Mouse (Mus musculus) layer of hippocampus, postnatal 14 days (tissue): ENCODE results near the gene Tmem169. TPM values are rescaled to one million over a fixed set of nuclear protein-coding genes. Genes with fewer than 3 reads are reported as not detected.

Experiments
- DNase-seq, 2 experiments: peaks; one replicate each; pipeline ENCODE4 v3.0.0; 2021 to 2022; ENCODE audit warnings: low spot score in 2 of 2, mixed read lengths in 1 of 2
- total RNA-seq, 2 experiments: library from RNA; stranded (reverse); gene quantifications; 2 replicates each; pipeline ENCODE4 v1.2.3; 2021

The Tmem169 gene
- total RNA-seq, 2 experiments from 2014 or later, result 25.5 to 26.1 TPM

DNA sequence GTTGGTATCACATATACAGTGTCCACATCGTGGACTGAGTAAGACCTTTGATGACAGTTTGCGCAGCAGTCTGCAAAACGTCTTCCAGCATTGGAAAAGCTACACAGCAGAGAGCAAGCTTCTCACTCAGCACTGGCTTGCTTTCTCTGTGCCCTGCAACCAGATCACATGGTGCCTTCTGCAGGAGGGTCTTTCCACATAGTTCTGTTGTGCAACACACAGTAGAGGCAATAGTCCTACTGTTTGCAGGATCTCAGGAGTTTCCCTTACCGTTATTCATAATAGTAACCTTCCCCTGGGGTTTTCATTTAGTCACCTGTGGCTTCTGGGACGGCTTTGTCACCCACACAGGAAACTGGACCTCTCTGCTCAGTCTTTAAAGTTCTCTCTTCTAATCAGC lies 36.6 kb downstream of the Tmem169 start:
- no peak for DNase-seq

DNA sequence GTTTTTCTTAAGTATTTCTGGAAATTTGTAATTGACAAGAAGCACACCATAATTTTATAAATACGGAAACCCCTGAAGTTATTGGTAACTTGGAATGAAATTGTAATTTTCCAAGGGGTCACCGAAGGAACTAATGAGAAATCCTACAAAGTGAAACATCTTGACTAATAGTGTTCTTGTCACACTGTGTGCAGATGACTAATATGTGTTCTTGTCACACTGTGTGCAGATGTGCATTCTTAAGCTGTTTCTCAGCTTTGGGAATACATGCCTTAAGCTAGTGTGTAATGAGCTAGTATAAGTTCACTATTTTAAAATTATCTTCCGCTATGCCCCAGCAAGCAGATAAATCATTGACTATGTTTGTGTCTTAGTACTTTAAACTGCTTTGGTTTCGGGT lies 39.1 kb downstream of the Tmem169 start:
- no peak for DNase-seq

DNA sequence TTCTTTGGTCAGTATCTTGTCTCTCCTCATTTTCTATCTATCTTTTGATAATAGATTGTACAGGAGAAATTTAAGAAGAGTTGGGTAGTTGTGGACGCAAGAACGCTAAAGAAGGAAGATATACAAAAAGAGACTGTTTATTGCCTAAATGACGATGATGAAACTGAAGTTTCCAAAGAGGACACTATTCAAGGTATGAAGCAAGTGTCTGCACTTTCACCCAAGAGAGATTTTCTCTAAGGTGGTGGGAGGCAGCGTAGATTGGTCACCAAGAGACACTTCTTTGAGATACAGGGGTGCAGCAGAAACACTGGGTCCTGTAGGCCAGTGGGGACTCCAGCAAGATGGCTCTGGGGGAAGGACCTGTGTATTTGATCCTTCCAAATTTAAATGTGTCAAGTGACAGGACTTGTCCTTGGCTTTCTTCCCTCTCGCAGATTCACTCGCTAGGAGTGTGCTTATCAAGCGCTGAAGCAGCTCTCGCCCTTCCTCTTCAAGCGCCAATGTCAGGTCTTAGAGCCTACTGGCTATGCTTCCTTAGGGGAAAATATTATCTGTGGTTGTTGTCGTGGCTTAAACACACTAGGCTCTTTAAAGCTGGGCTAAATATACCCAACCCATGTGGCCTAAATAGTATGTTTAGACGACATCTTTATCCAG lies 42.1 kb downstream of the Tmem169 start:
- DNase-seq, result no peak

DNA sequence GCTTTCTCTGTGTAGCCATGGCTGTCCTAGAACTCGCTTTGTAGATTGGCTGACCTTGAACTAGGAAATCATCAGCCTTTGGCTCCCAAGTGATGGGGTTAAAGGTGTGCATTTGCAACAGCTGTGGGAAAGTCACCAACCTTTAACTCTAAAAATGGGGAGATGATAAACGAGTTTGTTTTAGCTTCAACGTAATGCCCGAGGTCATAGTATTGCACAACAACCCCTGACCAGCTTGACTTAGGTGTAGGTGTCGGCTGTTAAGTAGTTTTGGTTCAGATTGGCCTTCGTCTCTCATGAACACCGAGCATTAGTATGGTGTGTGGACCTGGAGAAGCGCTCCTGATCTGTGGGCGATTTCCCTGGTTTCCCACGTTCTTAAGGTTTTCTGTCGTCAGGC lies 50.6 kb downstream of the Tmem169 start:
- DNase-seq, result no peak

DNA sequence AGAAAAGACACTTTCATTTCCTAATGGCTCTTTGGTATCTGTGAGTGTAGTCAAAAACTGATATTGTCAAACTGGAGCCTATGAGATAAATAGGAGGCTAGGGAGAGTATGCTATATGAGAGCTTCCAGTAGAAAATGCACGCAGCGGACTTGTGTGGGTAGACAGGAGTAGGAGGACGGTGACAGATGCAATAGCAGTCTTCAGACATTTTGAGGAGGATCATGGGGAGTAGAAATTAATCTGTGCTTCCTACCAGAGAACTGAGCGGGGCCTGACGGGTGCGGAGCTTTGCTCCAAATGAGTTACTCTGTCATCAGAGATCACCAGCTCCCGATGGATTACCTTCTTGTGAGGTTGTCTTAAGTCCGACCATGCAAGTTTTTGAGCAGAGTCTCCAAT lies 52.6 kb downstream of the Tmem169 start:
- DNase-seq, result peak in 1 of 2 experiments; percentile 33

DNA sequence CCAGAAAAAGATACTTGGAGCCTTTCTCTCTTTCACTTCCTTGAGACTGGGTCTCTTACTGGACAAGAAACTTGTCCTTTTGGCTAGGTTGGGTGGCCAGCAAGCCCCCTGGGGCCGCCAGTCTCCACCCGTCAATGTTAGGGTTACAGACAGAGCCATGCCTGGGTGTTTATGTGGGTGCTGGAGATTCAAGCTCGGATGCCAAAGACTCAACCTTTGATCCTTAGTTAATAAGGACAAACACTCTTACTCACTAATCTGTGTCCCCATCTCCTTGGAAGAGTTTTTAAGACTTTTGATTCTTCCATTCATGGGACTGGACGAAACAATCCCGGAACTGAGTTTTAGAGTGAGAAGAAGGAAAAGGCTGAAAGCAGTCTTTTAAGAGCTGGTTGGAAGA lies 54.2 kb downstream of the Tmem169 start:
- DNase-seq, result no peak

DNA sequence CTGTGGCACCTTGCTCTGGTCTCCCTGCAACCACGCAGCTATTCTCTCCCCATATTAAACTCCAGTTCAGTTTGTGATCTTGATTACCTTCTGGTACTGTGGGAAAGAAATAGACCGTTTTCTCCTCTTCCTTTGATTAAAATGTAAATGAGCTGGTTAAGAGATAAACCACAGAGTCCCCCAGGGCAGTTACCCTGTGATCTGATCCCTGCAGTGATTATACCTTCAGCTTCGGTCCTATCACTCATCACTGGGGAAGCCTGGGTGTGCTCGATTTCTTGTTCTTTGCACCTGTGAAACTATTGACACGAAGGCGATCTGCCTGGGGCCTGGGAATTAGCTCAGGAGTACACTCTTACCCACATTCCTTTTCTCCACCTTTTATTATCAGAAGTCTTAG lies 63.7 kb downstream of the Tmem169 start:
- no peak for DNase-seq

Other genes starting within 250 kb of the Tmem169 start
- gene Mreg, start 72.1 kb upstream of the Tmem169 start, total RNA-seq, result 1 to 10 TPM; 3.1 to 4.5 TPM
- 1 to 10 TPM; 5.9 to 6.1 TPM for gene Pecr, start 55 bp upstream of the Tmem169 start, total RNA-seq
- 10 to 100 TPM; 12.3 to 13.1 TPM for gene Xrcc5, start 23.1 kb downstream of the Tmem169 start, total RNA-seq